Mouse (Mus musculus) erythroblast, embryonic 14.5 days (primary cell): ENCODE data around the gene Heatr6.

Experiments used
- GATA1 ChIP-seq: IDR thresholded peaks from 2 replicates; pipeline ENCODE4 v1.6.1; 2012; ENCODE audit warnings: low read length, inconsistent platforms, mixed read lengths
- TAL1 ChIP-seq: IDR thresholded peaks from 3 replicates; pipeline ENCODE4 v1.6.1; 2012; ENCODE audit warnings: low read length, inconsistent platforms, mixed read lengths

GRCm38 (mm10) chr11:83796980-83797608 is 43.6 kb downstream of the Heatr6 start:
- TF ChIP-seq GATA1 (no peak), TAL1 (no peak)
